Mouse (Mus musculus) CD8-positive naive resting alpha-beta T cell, adult 2 months (primary cell): ENCODE data around the gene Myo1d.
"Not testable (repeated sequence)": the region's sequence is repeated elsewhere in the genome, so short reads cannot be mapped to it uniquely, and the experiment has no call there.

Source experiments
- DNase-seq, 2 experiments: peaks; one replicate each; pipeline ENCODE4 v3.0.0; 2022; ENCODE audit warnings: low read depth in 2 of 2, low spot score in 2 of 2

Gene Myo1d

DNA sequence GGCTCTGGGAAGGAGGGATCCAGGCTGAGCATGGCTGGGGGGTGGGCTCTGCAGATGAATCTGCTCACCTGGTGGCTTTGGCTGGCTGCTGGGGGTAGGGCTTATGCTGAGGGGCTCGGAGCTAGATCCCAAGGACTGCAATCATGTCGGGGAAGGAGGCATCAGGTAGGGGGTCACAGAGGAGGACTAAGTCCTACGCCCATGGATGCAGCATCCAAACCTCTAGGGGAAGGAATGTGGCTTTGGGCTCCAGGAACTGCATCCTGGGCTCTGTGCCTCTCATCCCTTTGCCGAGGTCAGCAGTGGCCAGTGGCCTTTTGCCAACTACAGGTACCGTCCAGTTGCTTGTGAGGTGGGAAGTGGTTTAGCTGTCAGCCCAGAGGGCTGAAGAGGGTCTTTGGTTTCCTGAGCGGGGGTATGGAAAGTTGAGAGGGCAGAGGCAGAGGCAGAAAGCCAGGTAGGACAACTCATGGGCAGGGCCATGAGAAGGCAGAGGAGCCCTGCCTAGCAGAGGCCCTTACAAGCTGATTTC is 296.2 kb downstream of the Myo1d start:
- no peak for DNase-seq

GRCm38 (mm10) chr11:80482921-80483320 is 296.9 kb downstream of the Myo1d start:
- DNase-seq = no peak

DNA sequence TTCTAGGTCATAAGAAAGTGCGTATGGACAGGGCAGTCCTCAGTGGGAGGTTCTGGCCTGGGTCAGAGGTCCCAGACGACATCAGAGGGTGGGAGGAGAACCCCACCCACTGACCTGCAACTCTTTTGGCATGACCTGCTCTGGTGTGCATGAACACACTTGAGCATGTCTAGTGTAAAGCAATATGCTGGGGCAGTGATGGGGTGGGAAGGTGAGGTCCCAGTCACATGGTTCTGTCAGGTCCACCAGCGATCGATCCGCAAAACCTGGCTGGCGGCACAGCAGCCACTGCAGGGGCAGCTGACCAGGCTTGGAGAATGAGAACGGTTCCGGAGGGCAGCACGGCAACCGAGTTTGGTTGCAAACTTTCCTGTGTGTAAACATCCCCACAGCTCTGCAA is 297.5 kb downstream of the Myo1d start:
- DNase-seq = no peak

DNA sequence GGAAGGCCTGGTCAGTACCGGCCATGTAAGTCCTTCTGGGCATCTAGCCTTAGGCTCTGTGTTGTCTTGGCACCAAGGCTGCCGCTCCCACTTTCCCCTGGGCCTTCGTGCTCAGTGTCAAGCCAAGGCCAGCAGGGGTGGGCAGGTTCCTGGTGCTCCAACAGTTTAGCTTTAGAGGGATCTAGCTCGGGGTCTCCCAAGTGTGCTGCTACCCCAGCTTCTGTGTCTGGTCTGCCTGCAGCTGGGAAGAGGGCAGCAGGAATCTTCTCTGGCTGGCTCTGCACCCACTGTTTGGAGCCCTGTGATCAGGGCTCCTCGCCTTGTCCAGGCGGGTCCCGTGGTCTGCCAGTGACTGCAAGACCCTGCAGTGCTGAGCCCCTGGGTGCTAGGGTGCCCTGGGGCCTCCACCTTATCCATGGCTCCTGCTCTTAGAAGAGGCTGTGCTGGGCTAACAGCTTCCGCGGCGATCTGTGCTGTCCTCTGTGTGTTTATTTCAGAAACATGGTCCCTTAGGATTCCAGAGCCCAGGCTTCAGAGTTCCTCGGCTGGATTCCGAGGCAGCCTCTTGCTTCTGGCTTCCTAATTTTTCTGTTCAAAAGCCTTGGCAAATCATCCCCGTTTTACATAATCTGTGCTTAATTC is 298.3 kb downstream of the Myo1d start:
- DNase-seq = no peak

DNA sequence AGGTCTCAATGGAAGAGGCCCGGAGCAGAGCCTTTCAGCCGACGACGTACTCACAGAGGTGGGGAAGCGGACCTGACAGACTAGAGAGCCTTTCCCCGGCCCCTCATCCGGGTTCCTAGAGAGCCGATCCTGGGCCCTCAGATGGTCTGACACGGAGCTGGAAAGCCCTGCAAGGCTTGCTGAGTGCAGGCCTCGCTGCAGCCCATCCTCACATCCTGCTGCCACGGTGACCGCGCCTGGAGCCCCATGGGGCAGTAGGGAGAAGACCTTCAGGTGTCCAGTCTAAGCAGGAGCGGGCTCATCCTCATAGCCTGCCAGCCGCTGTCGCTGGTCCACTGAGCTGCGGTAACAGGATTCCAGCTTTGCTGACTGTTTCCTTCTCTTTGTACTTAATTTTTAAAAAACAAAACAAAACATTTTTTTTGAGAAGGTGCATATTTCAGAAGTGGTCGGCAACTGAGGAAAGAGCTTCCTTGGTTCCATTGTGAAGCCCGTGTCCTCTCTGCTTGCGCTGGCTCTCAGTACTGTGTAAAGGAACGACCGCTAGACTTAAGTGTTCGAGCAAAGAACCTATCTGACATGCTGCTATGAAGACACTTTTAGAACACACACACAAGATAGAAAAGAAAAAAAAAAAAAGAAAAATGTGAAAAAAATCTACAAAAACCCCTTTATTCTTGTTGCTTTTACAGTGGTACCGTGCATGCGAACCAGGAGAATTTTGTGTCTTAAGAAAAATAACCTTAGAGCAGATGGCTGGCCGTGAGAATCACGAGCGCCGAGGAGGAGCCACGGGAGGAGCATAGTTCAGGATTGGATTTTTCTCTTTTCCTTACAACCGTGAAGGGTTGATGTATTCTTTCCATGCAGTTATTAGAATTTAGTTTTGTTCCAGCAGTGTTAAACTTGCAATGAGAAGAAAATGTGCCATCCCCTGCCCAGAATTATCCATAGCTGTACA is 299.6 kb downstream of the Myo1d start:
- no peak for DNase-seq

- no peak for DNase-seq
Measured at GRCm38 (mm10) chr11:80479425-80479824, 300.4 kb downstream of the Myo1d start.

DNA sequence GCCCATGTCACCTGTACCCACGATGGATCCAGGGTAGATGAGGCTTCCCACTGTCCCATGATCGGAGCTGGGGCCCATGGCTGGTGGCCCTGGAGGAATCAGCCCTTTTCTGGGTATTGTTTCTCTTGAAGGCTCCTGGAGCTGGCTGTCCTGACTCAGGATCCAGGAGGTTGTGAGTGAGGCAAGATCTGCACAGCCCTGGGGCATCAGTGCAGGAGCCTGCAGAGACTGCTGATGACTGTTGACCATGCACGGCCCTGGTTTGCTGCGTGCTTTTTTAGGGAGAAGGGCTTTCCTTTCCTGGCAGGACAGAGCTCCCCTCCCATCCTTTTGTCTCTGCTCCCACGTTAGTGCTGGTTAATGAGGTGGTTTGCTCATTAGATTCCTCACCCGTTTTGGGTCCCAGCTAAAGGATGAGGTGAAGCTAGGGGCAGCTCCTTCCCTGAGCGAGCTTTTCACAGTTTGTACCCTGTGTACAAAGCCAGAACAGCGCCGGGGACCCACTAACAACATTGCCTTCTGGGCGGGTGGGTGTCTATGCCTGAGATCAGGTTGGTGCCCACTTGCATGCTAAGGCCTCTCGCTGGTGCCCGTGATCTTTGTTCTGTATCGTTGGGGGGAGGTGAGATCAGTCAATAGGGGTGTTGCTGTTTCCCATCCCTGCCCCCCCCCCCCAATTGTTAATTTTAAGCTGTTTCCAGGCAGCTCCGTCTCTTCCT is 301.0 kb downstream of the Myo1d start:
- no peak for DNase-seq

DNA sequence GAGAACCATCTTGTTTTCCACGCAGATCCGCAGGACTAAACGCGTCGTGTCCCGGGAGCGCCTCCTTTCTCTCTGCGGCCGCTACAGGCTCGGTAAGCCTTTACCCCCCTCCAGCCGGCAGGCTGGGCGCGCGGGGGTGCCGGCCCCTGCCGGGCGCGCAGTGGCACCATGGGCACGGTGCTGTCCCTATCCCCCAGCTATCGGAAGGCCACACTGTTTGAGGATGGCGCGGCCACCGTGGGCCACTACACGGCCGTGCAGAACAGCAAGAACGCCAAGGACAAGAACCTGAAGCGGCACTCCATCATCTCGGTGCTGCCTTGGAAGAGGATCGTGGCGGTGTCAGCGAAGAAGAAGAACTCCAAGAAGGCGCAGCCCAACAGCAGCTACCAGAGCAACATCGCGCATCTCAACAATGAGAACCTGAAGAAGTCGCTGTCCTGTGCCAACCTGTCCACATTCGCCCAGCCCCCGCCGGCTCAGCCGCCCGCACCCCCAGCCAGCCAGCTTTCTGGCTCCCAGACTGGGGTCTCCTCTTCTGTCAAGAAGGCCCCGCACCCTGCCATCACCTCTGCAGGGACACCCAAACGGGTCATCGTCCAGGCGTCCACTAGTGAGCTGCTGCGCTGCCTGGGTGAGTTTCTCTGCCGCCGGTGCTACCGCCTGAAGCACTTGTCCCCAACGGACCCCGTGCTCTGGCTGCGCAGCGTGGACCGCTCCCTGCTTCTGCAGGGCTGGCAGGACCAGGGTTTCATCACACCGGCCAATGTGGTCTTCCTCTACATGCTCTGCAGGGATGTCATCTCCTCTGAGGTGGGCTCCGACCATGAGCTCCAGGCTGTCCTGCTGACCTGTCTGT is 302.3 kb downstream of the Myo1d start:
- peak; percentile 27 to 29 for DNase-seq

DNA sequence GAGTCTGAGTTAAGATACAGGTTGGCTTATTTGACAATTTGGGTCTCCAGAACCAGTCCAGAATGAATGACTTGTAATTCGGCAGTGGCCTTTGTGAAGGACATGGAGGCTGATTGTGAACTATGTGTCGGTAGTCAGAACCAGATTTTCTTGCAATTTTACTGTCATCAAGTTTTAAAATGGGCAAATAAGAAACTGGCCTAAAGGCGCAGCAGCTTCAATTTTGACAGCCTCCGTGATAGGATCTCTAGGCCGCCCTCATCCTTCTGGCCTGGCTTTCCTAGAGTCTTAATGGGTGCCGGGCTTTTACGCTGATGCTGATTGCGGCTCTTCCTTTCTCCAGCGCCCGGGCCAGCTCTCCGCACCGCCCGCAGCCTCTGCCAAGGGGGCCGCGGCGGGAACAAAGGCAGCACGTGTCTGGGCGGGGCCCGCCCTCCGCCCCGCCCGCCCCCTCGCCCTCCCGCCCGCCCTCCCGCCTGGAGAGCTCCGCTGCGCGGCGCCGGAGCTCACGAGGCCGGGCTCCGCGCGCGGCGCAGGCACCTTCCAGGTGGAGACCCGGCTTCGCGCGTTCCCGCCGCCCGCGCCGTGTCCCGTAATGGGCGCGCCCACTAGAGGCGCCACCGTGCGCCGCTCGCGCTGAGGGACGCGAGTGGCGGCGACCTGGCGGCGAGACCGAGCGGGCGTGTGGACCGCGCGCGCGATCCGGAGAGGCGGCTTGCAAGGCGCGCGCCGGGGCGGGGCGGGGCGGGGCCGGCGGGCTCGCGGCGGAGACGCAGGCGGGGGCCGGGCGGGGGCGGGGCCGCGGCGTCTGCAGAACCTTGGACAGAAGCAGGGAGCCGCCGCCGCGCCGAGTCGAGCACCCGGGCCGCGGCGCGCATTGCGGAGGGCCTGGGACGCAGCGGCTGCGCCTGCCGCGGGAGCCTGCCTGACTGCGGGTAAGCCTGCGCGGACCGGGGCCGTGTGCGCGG is 303.3 kb downstream of the Myo1d start, which contains the start of gene Cdk5r1:
Cdk5r1 (plus strand) TSS at position 802 of the 968 bp plus-strand sequence.
- DNase-seq = peak; percentile 86

- no peak for DNase-seq
Measured at GRCm38 (mm10) chr11:80475544-80475943, 304.3 kb downstream of the Myo1d start.

GRCm38 (mm10) chr11:80474846-80475245 is 305.0 kb downstream of the Myo1d start:
- no peak for DNase-seq

- no peak for DNase-seq
Measured at GRCm38 (mm10) chr11:80474175-80474691, 305.6 kb downstream of the Myo1d start.

DNA sequence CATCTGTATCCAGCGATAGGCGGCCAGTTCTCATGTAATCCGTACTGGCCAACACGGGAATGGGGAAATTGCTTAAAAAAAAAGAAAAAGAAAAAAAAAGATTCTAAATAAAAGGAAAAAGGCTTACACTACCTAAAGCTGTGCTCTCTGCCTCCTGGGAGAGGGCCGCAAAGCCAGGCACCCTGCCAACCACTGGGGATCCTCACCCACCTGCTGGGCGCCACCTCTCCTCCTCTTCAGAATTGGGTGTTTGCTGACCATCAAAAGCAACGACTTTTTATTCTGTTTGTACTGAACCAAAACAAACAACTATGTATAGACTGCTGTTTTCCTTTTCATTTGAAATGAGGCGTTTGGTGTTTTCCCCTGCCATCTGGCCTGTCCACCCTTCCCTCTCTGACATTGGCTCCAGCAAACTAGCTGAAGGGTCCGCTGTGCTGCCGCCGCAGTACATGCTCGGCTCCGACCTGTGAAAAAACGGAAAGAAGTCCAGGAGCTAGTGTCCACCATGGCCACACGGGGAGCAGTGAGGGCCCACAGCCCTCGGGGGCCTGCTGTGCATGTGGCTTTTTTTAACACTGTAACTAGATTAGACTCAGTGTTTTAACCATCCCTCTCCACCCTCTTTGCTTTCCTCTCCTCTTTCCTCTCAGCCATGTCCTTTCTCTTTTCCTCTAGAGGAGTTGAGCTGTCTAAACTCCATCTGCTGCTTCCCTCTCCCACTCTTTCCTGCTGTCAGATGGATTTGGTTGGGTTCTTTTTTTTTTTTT is 307.8 kb downstream of the Myo1d start:
- DNase-seq = no peak

DNA sequence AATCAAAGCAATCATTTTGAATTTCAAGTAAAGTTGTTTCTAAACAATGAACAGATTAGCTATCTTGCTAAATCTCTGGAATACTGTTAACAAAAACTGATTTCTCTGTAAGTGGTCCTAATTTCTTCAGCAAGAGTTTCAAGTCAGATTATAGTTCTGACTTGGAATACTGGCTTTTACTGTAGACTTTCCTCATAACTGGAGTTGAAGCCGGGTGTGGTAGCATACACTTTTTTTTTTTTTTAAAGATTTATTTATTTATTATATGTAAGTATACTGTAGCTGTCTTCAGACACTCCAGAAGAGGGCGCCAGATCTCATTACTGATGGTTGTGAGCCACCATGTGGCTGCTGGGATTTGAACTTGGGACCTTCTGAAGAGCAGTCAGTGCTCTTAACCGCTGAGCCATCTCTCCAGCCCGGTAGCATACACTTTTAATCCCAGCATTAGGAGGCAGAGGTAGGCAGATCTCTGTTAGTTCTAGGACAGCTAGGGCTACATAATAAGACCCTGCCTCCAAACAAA is 316.2 kb downstream of the Myo1d start:
- DNase-seq = not testable (repeated sequence)

DNA sequence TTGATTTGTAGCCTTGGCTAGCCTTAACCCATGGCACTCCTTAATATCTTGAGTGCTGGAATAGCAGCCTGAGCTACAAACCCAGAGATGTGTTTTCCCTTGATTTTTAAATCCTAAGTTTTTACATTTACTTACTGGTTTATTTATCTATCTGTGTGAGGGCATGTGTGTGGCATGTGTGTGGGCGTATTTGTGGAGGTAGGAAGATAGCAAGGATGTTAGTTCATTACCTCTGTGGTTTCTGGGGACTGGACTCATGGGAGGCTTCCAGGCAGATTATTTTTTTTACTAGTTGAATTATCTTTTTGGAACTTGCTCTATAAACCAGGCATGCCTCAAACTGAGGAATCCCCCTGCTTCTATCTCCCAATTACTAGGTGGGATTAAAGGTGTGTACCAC is 326.6 kb downstream of the Myo1d start:
- DNase-seq = no peak

DNA sequence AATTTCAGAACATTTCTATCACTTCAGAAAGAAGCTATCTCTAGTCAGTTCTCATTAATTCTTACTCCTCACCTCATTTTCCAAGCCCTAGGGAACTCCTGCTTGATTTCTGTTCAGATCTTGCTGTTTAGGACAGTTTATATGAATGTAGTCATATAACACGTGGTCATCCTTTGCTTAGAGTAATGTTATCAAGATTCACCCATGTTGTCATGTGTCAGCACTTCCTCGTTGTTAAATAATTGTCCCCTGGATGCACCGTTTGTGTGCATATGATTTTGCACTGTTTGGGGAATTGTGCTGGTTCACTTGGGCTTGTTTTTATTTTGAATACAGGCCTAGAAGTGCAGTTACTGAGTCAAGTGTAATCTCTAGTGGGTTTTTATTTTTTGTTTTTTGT is 327.6 kb downstream of the Myo1d start:
- DNase-seq = no peak

DNA sequence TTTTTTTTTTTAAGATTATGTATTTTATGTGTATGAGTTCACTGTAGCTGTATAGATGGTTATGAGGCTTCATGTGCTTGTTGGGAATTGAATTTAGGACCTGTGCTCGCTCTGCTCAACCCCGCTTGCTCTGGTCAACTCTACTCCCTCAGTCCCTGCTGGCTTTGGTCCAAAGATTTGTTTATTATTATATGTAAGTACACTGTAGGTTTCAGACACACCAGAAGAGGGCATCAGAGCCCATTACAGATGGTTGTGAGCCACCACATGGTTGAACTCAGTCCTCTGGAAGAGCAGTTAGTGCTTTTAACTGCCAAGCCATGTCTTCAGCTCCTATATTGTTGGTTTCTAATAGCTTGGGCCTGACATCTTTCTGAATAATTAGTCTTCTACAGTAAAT is 330.0 kb downstream of the Myo1d start:
- DNase-seq = no peak

GRCm38 (mm10) chr11:80446916-80447315 is 332.9 kb downstream of the Myo1d start:
- DNase-seq = no peak
